Mouse (Mus musculus): Measurements from ENCODE around the gene Nhsl2.

DNA sequence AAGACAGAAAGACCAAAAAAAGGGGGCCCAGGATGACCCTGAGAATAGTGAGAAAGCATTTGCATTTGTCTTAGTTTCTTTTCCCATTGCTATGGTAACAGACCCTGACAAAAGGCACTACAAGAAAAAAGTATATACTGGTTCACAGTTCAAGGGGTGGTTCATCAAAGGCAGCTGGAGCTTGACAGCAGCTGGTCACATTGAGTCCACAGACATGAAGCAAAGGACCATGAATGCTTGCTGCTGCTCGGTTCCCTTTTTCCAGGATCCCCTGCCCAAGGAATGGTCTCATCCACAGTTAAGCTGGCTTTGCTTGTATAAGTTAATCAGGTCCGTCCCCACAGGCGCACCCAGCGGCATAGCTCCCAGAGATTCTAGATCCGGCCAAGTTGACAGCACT, 225.2 kb downstream of the Nhsl2 start:
- no peak for TF ChIP-seq MAFK (IDR thresholded peaks at IDR 0.05; ENCODE audit: insufficient read depth, low read depth, low read length)
- no peak for TF ChIP-seq HCFC1 (IDR thresholded peaks at IDR 0.05; ENCODE audit: borderline replicate concordance, insufficient read depth, low read length)
- TF ChIP-seq ZNF384 (IDR thresholded peaks at IDR 0.05; ENCODE audit: low read depth, low read length) = no peak
- TF ChIP-seq CHD2 (IDR thresholded peaks at IDR 0.05; ENCODE audit: low read depth, low read length) = no peak
- no peak for TF ChIP-seq ZC3H11A (IDR thresholded peaks at IDR 0.05; ENCODE audit: borderline replicate concordance, low read depth, low read length)
